Mouse (Mus musculus) monocyte, adult 5-6 weeks (primary cell): ENCODE measurements around the gene Sqstm1. TPM values are rescaled to one million over a fixed set of nuclear protein-coding genes. Genes with fewer than 3 reads are reported as not detected.
A peak's percentile ranks its signal among the peaks of the same experiment; 100 is the strongest.

ENCODE experiments used
- ATAC-seq: fragments of 153-309, 156-312 bp; replicated peaks from 2 replicates; pipeline ENCODE4 v1.8.0; 2017; ENCODE audit warnings: mild to moderate bottlenecking; ENCODE audit not compliant: low TSS enrichment, insufficient number of reproducible peaks, severe bottlenecking, poor library complexity, low FRiP score
- total RNA-seq: library from RNA; stranded (forward); fragments of 200-1000, 200-491, 200-594 nt; gene quantifications from 3 replicates; pipeline ENCODE4 v1.2.3, GENCODE M21; 2017

The Sqstm1 gene
- total RNA-seq, 1 experiment from 2014 or later: 1,041 TPM

- ATAC-seq: peak; percentile 62
Measured at GRCm38 (mm10) chr11:50212848-50213758, 2.5 kb upstream of the Sqstm1 start.

- ATAC-seq: no peak
Measured at GRCm38 (mm10) chr11:50212060-50212739, 1.6 kb upstream of the Sqstm1 start.

GRCm38 (mm10) chr11:50211322-50212059 is 864 bp upstream of the Sqstm1 start:
- ATAC-seq: no peak

GRCm38 (mm10) chr11:50210101-50210504 is 524 bp downstream of the Sqstm1 start:
- peak; percentile 81 for ATAC-seq

- no peak for ATAC-seq
Measured at GRCm38 (mm10) chr11:50208039-50208438, 2.6 kb downstream of the Sqstm1 start.

- ATAC-seq: no peak
Measured at GRCm38 (mm10) chr11:50207344-50207743, 3.3 kb downstream of the Sqstm1 start.

GRCm38 (mm10) chr11:50206037-50206436 is 4.6 kb downstream of the Sqstm1 start:
- ATAC-seq: no peak

GRCm38 (mm10) chr11:50205434-50205833 is 5.2 kb downstream of the Sqstm1 start:
- ATAC-seq: no peak

- ATAC-seq: no peak
Measured at GRCm38 (mm10) chr11:50203302-50203827, 7.3 kb downstream of the Sqstm1 start.

- no peak for ATAC-seq
Measured at GRCm38 (mm10) chr11:50201590-50201989, 9.0 kb downstream of the Sqstm1 start.

GRCm38 (mm10) chr11:50200613-50201012 is 10.0 kb downstream of the Sqstm1 start:
- no peak for ATAC-seq

GRCm38 (mm10) chr11:50198916-50199315 is 11.7 kb downstream of the Sqstm1 start:
- ATAC-seq: no peak

- ATAC-seq: no peak
Measured at GRCm38 (mm10) chr11:50198219-50198846, 12.3 kb downstream of the Sqstm1 start.

GRCm38 (mm10) chr11:50197500-50197899 is 13.1 kb downstream of the Sqstm1 start:
- ATAC-seq: no peak

GRCm38 (mm10) chr11:50194793-50195192 is 15.8 kb downstream of the Sqstm1 start:
- ATAC-seq: no peak

- no peak for ATAC-seq
Measured at GRCm38 (mm10) chr11:50194070-50194469, 16.6 kb downstream of the Sqstm1 start.

GRCm38 (mm10) chr11:50192278-50192677 is 18.3 kb downstream of the Sqstm1 start:
- no peak for ATAC-seq

GRCm38 (mm10) chr11:50190362-50190761 is 20.3 kb downstream of the Sqstm1 start:
- no peak for ATAC-seq

- no peak for ATAC-seq
Measured at GRCm38 (mm10) chr11:50188682-50189081, 21.9 kb downstream of the Sqstm1 start.
